Mouse (Mus musculus) cerebellum, postnatal 14 days (tissue): ENCODE measurements around the gene Psmf1.
A peak's percentile ranks its signal among the peaks of the same experiment; 100 is the strongest.

Experiments used
- DNase-seq, 2 experiments: peaks; one replicate each; pipeline ENCODE4 v3.0.0; 2021; ENCODE audit warnings: mixed read lengths in 2 of 2

Psmf1 gene

DNA sequence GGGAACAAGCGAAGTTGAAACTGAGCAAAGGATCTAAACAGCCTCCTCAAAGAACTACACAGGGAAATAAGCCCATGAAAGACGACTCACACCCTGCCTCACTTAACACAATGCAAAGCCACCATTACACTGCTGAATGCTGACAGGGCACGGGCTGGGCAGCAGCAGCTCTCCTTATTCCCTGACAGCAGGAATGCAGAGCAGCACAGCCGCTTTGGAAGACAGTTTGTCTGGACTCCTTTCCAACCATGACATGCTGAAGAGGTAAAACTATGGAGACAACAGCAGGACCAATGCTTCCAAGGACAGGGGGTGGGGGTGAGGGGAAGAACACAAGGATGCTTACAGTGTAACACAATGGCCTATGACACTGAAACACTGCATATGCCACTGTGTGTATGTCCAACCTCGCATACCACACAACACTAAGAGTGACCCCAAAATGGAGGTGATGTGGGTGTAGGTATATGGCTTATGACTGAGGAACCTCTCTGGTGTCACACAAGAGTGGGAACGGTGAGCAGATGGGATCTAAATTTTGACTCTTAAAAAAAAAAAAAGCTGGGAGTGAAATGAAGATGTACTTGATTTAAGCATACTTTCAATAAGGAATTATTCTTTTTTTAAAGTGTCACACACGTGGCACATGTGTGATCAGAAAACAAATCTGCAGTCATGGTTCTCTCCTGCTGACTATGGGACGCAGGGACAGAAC, 10.7 kb downstream of the Psmf1 start:
- DNase-seq, result no peak

DNA sequence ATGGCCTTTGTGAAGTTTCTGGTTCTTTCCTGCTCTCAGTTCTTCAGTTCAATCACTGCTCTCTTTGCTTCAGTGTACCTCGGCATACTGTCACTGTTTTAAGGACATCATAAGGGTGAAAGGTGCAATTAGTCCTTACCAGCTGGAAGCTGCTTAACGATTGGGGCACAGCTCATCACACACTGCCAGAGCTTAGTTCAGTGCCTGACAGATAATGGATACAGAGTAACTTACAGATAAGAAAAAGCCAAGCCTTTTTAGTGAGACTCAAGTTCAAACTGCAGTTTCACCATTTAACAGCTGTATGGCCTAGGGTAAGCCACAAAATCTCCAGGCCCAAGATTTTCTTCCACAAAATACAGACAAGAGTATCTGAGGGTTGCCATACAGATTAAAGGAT, 19.9 kb downstream of the Psmf1 start:
- DNase-seq, result no peak

DNA sequence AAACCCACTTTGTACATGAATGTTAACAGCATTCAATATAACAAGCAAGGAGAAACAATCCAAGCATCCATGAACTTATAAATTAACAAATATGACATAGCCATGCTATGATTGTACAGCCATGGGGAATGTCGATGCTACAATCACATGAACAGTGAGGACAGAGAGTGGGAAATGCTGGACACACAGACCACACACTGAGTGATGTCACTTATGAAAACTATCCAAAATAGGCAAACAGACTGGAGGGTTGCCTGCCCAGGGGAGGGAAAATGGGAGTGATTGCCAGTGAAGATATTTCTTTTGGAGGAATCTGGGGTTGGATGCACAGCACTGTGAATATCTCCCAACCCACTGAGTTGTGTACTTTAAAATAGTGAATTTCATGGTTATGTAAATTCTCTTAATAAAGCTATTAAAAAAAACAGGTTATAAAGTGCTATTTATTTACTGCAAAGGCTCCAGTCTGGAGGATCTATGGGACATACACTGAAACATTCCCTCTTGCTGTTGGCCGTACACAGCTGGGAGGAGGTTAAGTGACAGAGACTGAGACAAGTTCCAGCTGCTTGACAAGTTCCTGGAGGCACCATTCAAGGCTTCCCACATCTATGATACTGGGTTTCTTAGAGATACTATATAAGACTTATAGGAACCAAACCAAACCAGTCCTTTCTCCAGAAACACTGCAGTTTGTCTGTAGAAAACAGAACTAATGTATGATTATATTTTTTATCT, 27.5 kb downstream of the Psmf1 start:
- no peak for DNase-seq

DNA sequence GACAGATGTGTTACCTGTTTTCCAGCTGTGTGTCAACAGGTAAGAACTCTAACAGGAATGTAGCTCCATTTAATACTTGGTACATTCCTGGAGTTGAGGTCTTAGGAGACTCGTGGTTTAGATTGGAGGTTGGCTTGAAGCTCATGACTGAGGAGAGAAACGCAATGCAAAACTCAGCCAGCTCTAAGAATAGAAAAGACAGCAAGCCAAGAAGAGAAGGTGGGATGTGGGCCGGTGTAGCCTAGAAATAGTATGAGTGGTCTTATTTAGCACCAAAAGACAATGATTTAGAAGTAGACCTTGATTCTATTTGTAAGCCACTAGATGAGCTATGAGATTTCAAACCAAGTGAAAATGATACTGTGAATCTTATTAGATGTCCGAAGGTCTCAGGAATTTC, 28.5 kb downstream of the Psmf1 start:
- DNase-seq, result no peak

DNA sequence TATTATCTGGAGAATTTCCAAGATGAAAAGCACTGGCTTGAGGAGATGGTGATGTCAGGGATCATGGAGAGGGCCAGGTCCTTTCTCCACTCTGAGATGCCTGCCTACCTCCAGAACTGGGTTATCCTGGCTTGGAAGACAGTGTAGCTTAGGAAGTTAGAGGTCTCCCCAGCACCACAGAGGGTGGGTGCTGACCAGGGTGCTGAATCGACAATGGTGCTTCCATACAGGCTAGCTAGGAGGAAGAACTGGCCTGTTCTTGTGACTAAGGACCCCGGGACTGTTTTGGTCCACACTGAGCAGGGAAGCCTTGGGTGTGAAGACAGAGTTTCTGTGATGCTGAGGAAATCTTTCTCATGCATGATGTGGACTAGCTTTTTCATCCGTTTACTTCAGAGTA, 31.3 kb downstream of the Psmf1 start:
- no peak for DNase-seq

DNA sequence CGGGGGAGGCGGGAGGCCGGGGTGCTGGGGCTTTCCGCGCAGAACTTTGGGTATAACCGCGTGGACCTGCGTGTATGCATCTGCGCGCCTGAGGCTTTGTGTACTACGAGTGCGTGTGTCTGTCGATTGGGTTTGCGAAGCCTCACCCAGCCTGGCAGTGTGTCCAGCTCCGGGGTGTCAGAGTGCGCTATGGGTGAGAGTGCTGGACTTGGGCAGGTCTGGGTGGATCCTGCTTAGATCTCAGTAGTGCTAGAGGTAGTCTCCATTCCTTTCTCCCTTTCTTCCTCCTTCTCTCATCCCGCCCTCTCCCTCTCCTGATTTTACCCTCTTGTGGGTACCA, 41.2 kb downstream of the Psmf1 start:
- peak in 1 of 2 experiments; percentile 25 for DNase-seq

DNA sequence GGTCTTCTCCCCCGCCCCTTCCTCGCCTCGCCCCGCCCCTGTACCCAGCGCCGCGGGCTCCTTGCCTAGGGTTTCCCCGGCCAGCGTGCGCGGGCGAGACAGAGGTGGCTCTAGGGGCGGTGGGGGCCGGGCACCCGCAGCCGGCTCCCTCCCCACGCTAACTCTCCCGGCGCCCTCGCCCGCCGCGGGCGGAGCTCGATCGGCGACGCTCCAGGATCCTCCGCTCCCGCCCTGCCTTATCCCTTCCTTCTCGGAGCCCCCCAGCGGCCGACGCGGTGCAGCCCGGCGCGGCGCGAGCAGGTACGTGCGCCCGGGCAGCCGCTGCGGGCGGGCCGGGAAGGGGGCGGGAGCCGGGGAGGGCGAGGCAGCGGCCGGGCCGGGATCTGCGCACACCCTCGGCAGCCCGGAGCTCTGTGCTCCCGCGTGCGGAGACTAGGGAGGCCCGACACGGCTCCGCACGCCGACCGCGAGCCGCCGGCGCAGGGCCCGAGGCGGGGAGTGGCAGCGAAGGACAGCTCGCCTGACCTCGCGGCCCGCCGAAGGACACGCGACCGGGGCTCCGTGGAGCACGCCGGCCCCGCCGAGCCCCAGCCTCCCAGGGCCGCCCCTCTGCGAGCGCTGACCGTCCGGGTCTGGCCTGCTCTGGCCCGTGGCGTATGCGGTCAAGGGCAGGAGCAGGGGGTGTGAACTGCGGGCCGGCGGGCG, 41.7 kb downstream of the Psmf1 start:
- peak; percentile 46 to 63 for DNase-seq

DNA sequence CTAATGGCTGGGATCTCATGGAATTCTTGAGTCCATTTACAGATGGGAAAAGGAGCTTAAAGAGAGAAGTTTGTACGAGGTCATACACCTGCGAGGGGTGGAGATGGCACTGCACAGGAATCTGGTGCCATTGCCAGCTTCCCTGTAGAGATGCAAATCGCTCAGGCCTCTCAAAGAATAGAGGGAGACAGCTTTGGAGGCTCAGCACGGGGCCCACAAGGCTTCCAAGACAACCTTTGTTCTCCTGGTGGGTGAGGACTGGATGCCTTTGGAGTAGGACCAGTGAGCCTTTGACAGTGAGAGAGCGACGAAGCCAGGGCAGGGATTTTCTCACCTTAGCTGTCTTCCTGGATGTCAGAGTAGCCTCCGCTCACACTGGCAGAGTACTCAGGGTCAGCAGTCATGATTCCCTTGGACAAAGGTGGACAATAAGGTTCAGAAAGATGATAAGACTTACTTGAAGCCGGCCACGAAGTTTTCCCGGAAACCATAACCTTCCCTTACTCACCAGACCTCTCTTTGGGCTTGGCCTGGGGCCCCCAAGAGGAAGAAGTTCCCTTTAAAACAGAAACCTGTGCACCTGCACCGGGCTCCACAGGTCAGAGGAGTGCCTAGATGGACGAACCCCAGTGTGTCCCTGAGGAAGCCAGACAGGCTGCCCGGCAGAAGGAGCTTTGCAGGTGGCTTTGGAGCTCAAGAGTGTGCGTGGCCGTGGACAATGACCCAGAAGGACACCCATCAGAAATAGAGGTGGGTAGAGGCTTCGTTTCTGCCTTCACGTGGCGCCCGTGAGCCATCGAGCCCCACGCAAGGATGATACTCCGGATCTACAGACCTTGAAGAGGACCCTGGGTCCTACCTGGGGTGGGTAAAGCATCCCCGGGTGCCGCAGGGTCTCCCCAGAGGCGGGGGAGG, 42.5 kb downstream of the Psmf1 start, which contains the start of gene Tmem74b:
TSS of gene Tmem74b (plus strand) at position 778 of the 915 bp plus-strand sequence.
- DNase-seq, result peak; percentile 33 to 46

DNA sequence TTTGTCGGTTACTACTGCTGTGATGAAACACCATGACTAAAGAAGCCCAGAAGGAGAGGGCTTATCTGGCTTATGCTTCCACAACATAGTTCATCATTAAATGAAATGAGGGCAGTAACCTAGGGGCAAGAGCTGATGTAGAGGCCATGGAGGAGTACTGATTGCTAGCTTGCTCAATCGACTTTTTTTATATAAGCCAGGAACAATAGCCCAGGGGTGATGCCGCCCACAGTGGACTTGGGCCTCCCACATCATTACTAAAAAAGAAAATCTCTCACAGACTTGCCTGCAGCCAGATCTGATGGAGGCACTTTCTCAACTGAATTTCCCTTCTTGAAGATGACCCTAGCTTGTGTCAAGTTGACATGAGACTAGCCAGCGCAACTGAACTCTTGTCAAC, 61.0 kb downstream of the Psmf1 start:
- DNase-seq, result no peak

DNA sequence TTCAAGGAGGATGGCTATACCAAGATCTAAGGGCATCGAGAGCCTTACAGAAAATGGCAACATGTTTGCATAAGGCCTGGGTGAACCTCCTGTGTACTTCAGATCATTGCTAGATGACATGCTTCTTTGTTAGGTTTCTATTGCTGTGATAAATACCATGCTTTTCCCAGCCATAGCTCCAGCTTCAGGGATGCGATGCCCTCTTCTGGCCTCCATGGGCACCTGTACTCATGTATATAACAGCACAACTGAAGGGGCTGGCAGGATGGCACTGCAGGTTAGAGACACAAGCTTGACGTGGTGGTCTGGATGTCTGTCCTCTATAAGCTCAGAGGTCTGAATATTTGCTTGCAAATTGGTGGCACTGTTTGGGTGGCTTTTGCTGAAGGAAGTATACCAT, 61.6 kb downstream of the Psmf1 start:
- DNase-seq, result peak; percentile 66 to 71

DNA sequence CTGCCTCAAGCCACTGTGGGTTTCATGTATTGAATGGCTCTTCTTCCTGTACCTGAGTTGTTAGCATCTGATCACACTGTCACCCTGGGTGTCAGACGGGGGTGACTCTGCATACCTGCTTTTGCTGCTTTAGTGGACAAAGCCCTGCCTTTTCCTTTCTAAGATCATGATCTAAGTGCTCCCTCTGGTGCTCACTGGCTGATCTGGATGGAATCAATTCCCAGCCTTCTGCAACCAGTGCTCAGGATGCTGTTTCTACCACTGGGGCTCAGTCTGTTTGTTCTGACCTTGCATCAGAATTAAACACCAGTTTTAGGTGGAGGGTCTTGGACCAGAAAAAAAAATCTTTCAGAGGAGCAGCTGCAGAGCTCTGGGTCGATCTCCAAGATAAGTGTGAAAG, 67.8 kb downstream of the Psmf1 start:
- DNase-seq, result peak; percentile 37 to 42

DNA sequence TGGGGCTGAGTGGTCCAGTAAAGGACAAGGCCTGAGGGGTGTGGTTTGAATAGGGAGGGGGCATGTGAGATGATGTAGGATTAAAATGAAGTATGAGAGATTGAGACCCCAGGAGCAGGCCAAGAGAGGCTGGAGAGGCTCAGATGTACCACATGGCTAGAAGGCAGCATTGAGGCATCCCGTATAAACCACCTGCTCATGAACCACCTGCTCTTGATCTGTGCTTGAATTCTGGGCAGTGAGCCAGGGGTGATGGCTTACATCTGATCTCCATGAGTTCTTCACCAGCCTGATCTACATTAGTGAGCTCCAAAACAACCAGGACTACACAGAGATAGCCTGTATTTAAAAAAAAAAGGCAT, 73.0 kb downstream of the Psmf1 start:
- peak; percentile 51 to 57 for DNase-seq

DNA sequence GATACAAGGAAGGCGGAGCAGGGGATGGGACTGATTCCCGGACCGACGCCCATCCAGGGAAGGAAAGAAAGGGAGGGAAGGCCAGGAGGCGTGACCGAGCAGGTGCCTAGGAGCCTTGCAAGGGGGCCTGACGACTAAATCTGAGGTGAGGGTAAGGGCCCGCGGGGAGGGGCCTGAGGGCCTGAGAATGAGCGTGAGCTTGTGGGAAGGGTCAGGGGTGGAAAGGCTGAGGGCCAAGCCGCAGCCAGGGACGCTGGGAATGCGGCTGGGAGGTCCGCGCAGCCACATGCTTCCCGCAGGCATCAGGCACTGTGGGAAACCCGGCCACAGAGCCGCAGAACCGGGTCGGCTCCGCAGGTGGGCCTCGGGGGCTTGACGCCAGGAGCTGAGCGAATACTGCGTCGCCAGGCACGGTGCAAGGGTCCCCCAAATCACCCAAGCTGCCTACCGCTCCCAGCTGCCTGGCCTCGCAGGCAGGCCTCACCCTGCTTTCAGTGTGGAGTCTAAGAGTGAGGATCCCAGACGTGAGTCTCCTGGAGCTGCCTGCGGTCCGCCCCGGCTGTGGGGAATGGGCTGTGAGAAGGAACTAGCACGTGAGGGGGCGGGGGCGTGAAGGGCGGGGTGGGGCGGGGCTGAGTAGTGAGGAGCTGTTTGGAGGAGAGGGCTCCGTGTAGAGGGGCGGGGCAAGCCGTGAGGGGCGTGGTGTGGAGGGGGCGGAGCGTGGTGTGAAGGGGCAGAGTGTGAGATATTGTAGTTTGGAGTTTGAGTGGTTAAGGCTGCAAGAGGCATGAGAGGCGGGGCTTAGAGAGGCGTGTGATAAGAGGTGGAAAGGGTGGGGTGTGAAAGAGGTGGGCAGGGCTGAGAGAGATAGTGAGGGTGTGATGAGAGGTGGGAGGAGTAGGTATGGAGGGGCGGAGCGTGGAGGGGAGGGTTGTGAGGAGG, 73.7 kb downstream of the Psmf1 start:
- DNase-seq, result no peak

DNA sequence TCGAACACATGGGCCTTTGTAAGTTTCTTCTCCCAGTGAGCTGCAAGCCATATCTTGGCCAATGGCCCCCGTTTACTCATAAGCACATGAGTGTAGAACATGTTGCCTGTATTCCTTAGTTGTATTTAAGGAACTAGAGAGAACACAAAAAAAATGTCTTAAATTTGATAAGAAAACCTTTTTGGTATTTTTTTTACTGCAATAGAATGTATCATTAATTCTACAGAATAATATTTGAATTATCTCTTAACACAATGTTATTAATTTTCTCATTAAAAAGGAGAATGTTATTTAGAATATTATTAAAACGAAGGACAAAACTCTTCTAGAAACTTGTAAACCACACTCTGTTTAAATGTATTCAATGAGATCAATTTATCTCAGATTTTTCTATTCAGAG, 75.6 kb downstream of the Psmf1 start, which contains the start of gene Rad21l:
TSS of gene Rad21l (minus strand) at position 101 of the 400 bp plus-strand sequence.
- DNase-seq, result no peak
